Mouse (Mus musculus) fibroblast of lung, adult 2 months (primary cell): ENCODE results near the gene Nup35.
A peak's percentile ranks its signal among the peaks of the same experiment; 100 is the strongest.

ENCODE experiments used
- DNase-seq: peaks from one replicate; pipeline ENCODE4 v3.0.0-alpha.2; 2011; ENCODE audit warnings: low read depth

Nup35 gene

GRCm38 (mm10) chr2:80638364-80639241 lies 21.6 kb downstream of the Nup35 start:
- DNase-seq = peak; percentile 84

- DNase-seq = no peak
These were observed 22.4 kb downstream of the Nup35 start for GRCm38 (mm10) chr2:80639398-80639797.

- DNase-seq = no peak
These were observed 22.8 kb downstream of the Nup35 start for GRCm38 (mm10) chr2:80639864-80640263.

GRCm38 (mm10) chr2:80661414-80661813 lies 44.4 kb downstream of the Nup35 start:
- no peak for DNase-seq

- no peak for DNase-seq
These were observed 45.6 kb downstream of the Nup35 start for GRCm38 (mm10) chr2:80662682-80663081.

- DNase-seq = no peak
These were observed 50.4 kb downstream of the Nup35 start for GRCm38 (mm10) chr2:80667396-80667964.

GRCm38 (mm10) chr2:80669868-80670666 lies 53.0 kb downstream of the Nup35 start:
- DNase-seq = no peak

- no peak for DNase-seq
These were observed 61.8 kb downstream of the Nup35 start for GRCm38 (mm10) chr2:80678803-80679202.

GRCm38 (mm10) chr2:80683727-80684239 lies 66.7 kb downstream of the Nup35 start:
- DNase-seq = no peak

GRCm38 (mm10) chr2:80684396-80685071 lies 67.5 kb downstream of the Nup35 start:
- DNase-seq = no peak

GRCm38 (mm10) chr2:80688261-80688660 lies 71.2 kb downstream of the Nup35 start:
- DNase-seq = no peak

GRCm38 (mm10) chr2:80707429-80707828 lies 90.4 kb downstream of the Nup35 start:
- no peak for DNase-seq
